Mouse (Mus musculus) cerebellum, postnatal 36 days (tissue): Measurements from ENCODE around the gene Trmt5.

Experiments
- DNase-seq, 2 experiments: peaks; one replicate each; pipeline ENCODE4 v3.0.0; 2021 to 2022; ENCODE audit warnings: mixed read lengths in 2 of 2

Trmt5 gene

GRCm38 (mm10) chr12:73269531-73269930 is 17.0 kb downstream of the Trmt5 start:
- no peak for DNase-seq

DNA sequence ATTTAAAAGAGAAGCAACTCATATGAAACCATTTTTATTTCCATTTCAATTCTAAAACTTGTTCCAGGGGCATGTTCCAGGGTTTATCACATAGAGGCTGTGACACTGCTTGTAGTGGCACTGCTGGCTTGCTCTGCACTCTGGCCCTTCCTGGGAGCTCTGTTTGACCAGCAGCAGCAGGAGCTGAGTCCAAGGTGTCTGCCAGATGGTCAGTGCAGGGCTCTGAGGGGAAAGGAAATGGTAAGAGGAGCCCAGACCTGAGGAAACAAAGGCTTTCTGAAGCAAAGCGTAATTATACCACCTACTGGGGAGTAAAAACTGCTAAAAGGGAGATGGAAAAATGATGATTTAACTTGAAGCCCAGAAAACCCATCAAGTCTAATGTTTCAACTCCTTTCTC is 18.0 kb downstream of the Trmt5 start:
- DNase-seq, result peak in 1 of 2 experiments; percentile 15

DNA sequence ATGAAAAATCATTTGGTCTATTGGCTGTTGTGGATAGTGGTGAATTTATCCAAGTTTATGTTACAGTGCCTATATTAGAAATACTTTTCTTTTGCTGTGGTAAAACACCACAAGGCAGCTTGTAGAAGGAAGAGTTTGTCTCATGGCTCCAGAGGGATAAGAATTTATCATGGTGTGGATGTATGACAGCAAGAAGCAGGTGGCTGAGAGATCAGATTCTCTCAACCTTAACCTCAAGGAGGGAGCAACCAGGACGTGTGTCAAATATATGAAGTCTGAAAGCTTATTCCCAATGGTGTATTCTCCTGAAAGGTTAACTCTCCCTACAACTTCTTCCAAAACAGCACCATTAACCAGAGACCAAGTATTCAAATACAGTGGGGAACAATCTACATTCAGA is 19.9 kb downstream of the Trmt5 start:
- no peak for DNase-seq

DNA sequence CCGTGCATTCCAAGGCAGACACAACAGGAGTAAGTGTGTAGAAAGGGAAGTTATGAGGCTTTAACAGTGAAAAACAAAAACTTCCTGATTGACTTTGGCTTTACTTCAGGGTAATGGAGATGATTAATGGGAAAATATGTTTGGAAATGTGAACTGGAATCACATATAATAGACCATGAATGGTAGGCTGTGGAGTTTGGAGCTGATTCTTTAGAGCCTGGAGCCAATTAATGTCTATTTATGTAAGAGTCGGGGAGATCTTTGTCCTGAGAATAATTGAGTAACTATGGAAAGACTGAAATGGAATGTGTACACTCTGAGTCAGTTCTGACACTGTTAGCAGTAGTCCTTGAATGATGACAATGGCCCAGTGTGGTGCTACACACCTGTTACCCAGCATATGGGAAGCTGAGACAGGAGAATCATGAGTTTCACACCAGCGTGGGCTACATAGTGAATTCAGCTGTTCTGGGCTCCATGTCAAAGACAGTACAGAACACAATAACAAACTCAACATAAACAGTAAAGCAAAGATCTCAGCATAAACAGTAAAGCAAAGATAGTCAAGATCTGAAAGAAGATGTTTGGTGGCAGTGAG is 21.0 kb downstream of the Trmt5 start:
- DNase-seq, result no peak

DNA sequence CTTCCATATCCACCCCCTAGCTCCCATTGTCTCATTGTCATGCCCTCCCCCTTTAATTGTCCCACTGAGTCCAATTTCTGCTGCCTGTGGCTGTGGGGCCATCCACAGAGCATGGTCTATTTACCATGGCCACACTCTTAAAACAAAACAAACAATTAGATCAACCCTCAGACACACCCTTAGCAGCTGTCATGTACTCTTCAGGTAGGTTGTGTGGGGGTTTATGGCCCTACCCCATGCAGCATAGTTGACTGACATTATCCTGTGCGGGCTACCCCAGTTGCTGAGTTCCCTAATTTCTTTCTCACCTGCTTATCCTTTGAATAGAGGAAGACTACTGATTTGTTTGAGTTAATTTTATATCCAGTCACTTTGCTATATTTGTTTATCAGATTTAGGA is 26.2 kb downstream of the Trmt5 start:
- no peak for DNase-seq

DNA sequence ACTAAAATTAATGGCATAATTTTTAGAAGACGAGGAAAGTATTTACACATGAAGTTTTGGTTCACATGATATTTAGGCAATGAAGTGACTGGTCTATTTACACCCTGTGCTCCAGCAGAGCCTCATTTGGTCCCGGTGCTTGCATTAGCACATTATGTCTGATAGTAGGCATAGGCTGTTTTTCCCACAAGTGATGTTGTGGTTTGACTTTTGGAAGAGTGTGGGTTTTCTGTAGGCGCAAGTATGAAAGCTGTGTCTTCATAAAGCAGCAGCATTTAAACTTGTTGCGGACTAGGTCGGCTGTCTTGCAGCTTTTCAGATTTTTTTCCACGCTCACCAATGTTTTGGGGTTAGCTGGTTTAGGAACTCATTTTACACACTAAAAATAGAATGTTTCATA is 27.2 kb downstream of the Trmt5 start:
- no peak for DNase-seq

GRCm38 (mm10) chr12:73255006-73255405 is 31.5 kb downstream of the Trmt5 start:
- DNase-seq, result no peak

DNA sequence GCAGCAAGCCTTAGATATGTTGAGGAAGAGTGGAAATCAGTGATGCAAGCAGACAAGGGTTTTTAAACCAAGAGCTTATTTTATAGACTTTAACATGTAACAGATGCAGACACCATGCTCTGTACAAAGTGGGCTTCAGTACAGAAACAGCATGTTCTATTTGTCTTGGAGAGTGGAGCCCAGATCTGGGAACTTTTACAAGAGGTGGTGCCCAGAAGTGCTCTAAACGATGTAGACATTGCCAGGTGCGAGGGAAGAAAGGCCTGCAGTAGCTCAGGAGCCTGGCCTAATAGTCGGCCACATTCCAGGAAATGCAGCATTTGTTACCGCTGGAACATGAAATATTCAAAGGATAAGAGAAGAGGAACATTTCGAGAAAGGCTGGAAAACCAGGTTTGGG is 40.8 kb downstream of the Trmt5 start:
- DNase-seq, result no peak

- DNase-seq, result no peak
These were observed 44.5 kb downstream of the Trmt5 start for GRCm38 (mm10) chr12:73241960-73242359.

DNA sequence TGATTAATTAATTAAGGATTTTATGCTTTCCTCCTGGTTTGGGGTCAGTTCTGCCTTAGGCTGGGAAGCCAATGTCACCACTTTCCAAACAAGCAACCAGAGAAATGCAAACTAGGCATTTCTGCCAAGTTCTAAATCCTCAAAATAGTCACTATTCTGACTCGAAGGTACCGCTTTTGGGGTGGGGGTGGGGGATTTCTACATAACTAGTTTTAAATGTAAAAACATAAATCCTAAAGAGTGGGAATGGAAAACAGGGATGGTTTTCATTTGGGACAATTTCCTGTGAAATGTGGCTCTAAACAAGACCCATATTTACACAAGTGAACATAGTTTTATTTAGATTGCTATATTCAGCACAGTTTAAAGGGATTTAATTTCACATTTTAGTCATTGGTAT is 53.9 kb downstream of the Trmt5 start:
- DNase-seq, result no peak

DNA sequence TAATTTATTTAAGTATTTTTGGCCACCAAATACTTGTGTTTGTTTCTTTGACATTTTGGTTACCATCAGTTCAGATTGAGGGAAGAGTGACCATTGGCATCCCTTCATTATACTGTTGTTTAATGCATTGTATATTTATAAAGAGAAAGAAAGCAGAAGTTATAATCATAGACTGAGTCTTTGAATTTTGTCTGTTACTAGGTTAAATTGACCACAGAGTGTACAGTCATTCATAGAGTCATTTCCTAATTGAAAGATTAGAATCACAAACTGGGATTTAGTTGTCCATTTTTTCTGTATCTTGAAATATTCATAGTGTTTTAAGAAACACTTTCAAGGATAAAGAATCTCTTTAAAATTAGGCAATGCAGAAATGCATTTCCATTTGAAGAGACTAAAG is 55.0 kb downstream of the Trmt5 start:
- no peak for DNase-seq

DNA sequence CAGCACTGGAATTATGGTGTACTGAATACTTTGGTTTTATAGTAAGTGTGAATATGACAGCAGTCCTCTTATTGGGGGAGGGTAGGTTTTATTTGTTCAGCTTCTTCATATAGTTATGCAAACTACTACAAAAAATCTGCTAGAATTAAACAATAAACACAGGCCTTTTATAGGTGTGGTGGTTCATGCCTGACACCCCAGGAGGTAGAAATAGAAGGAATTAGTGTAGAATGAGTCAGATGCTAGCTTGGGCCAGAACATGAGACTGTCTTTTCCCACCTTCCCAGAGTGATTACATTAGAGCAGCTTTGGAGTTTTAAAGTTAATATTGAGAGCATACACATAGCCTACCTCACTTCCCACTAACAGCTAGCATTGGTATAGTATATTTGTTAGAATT is 56.3 kb downstream of the Trmt5 start:
- no peak for DNase-seq
